Mouse (Mus musculus): ENCODE data around the gene Tubb1. TPM values are rescaled to one million over a fixed set of nuclear protein-coding genes. Genes with fewer than 3 reads are reported as not detected.

Tubb1 gene
- total RNA-seq (2014; rRNA removed) (0.11 and 0.33 TPM in 2 replicates), polyA plus RNA-seq (2015; fragmentation: Nextera tagmentation; extraction: Ambion mirVana) (0.16 and 0.25 TPM in 2 replicates)

- Histone ChIP-seq H3K4me2 (ENCODE audit: low read depth, low read length, poor library complexity, severe bottlenecking) (no peak within 1 kb of the TSS), H3K27me3 (ENCODE audit: insufficient read depth, low read length) (no peaks in the 10 kb centered on the region), H3K9ac (replicated peaks; ENCODE audit: low read length, poor library complexity, severe bottlenecking) (no peak within 1 kb of the TSS), H3K4me3 (ENCODE audit: low read depth, low read length) (no peak within 1 kb of the TSS), H3K27ac (ENCODE audit: low read depth, low read length) (no peak within 1 kb of the TSS), H3K9me3 (ENCODE audit: low read length) (no peaks in the 10 kb centered on the region), H3K36me3 (ENCODE audit: insufficient read depth, low read length) (no peaks in the 10 kb centered on the region), H3K4me1 (ENCODE audit: insufficient read depth, low read length) (no peaks in the 10 kb centered on the region)
- DNase-seq (ENCODE audit: low spot score) (no peak), ATAC-seq (ENCODE audit: low FRiP score) (no peak)
- TF ChIP-seq CTCF (IDR thresholded peaks at IDR 0.05), result no peak
- 78% methylated on average over 4 of the region's 4 CpGs for WGBS
Observed at GRCm38 (mm10) chr2:174450353-174450752, at the start of gene Tubb1. Tubb1 (plus strand) TSS chr2:174450695.

- WGBS, result 63% methylated on average over 2 of the region's 2 CpGs
- DNase-seq (ENCODE audit: low spot score) (no peak), ATAC-seq (ENCODE audit: low FRiP score) (no peak)
- H3K4me2 ChIP-seq (ENCODE audit: low read depth, low read length, poor library complexity, severe bottlenecking), result no peak overlapping the region
- H3K9ac ChIP-seq (replicated peaks; ENCODE audit: low read length, poor library complexity, severe bottlenecking), result no peak overlapping the region
- no peak overlapping the region for H3K27ac ChIP-seq (ENCODE audit: low read depth, low read length)
- H3K4me3 ChIP-seq (ENCODE audit: low read depth, low read length), result no peak overlapping the region
- no peaks in the 10 kb centered on the region for H3K4me1 ChIP-seq (ENCODE audit: insufficient read depth, low read length)
- H3K9me3 ChIP-seq (ENCODE audit: low read length), result no peaks in the 10 kb centered on the region
- no peak for TF ChIP-seq CTCF (IDR thresholded peaks at IDR 0.05)
- H3K27me3 ChIP-seq (ENCODE audit: insufficient read depth, low read length), result no peaks in the 10 kb centered on the region
- no peaks in the 10 kb centered on the region for H3K36me3 ChIP-seq (ENCODE audit: insufficient read depth, low read length)
Observed at GRCm38 (mm10) chr2:174410222-174410621, 40.3 kb upstream of the Tubb1 start.

- ATAC-seq (ENCODE audit: low FRiP score) (no peak), DNase-seq (ENCODE audit: low spot score) (no peak)
- Histone ChIP-seq H3K27ac (ENCODE audit: low read depth, low read length) (no peak overlapping the region), H3K4me2 (ENCODE audit: low read depth, low read length, poor library complexity, severe bottlenecking) (no peak overlapping the region), H3K4me1 (ENCODE audit: insufficient read depth, low read length) (peaks cover 8% of the 10 kb centered on the region; the same call in 1 of the 2 replicates), H3K9me3 (ENCODE audit: low read length) (no peaks in the 10 kb centered on the region), H3K36me3 (ENCODE audit: insufficient read depth, low read length) (no peaks in the 10 kb centered on the region), H3K27me3 (ENCODE audit: insufficient read depth, low read length) (no peaks in the 10 kb centered on the region), H3K9ac (replicated peaks; ENCODE audit: low read length, poor library complexity, severe bottlenecking) (no peak overlapping the region), H3K4me3 (ENCODE audit: low read depth, low read length) (no peak overlapping the region)
- no peak for TF ChIP-seq CTCF (IDR thresholded peaks at IDR 0.05)
- 87% methylated on average over 7 of the region's 7 CpGs for WGBS
Observed at GRCm38 (mm10) chr2:174413127-174413526, 37.4 kb upstream of the Tubb1 start.

DNA sequence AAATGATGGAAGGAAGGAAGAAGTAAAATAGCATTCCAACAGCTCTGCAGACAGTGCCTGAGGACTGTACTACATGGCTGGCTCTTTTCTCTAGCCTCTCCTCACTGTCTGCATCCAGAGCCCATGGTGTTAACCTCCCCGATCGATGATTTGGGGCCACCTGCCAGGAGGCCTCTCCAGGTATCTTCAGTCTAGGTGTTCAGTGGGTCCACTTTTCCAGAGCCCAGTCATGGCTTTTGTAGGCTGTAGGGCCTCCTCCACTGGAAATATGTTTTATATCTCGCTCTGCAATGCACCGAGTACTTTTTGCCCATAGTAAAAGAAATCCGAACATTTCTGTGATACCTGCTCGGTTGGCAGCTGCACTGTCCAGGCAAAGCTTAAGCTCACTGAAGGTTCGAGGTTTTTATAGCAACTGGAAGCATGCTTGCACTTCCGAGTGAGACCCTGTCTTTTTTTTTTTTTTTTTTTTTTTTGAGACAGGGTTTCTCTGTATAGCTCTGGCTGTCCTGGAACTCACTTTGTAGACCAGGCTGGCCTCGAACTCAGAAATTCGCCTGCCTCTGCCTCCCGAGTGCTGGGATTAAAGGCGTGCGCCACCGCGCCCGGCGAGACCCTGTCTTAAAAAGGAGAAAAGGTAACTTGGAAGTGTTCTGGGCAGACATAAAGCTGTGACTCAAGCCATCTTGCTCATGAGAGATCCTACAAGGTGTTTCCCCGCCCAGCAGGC, 35.3 kb upstream of the Tubb1 start:
- Histone ChIP-seq H3K9ac (replicated peaks; ENCODE audit: low read length, poor library complexity, severe bottlenecking) (no peak overlapping the region), H3K36me3 (ENCODE audit: insufficient read depth, low read length) (no peaks in the 10 kb centered on the region), H3K4me3 (ENCODE audit: low read depth, low read length) (peak overlapping the region; percentile 53), H3K9me3 (ENCODE audit: low read length) (no peaks in the 10 kb centered on the region), H3K4me1 (ENCODE audit: insufficient read depth, low read length) (peaks cover 8% of the 10 kb centered on the region; the same call in 1 of the 2 replicates), H3K27me3 (ENCODE audit: insufficient read depth, low read length) (no peaks in the 10 kb centered on the region), H3K4me2 (ENCODE audit: low read depth, low read length, poor library complexity, severe bottlenecking) (peak overlapping the region; percentile 91), H3K27ac (ENCODE audit: low read depth, low read length) (no peak overlapping the region; the same call in 1 of the 2 replicates)
- ATAC-seq (ENCODE audit: low FRiP score) (peak; percentile 32; the same call in 1 of the 2 replicates), DNase-seq (ENCODE audit: low spot score) (no peak)
- TF ChIP-seq CTCF (IDR thresholded peaks at IDR 0.05), result no peak
- WGBS, result 45% methylated on average over 18 of the region's 18 CpGs

DNA sequence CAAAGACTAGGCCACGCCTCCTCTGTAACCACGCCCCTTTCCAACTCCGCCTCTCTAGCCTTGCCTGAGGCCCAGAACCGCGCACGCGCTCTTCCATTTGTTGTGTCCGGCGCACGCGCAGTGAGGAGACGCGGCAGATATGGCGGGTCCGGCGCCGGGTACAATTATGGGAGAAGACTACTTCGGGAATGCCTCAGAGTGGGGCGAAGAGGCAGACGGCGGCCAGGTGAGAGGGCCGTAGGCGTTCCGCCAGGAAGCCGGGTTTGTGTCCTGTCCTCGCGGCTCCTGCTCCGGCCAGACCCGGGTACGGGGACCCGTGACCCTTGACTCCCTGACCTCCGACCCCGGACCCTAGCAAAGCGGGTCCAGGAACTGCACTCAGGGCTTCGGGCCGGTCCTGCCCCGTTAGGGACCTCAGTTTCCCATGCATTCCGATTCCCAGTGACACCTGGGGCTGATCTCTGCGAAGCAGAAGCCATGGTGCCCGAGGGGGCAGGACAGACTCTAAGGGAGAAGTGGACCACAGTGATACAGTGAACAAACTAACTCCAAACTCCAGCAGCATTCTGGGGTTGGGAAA, 34.7 kb upstream of the Tubb1 start, which contains the start of gene Nelfcd:
Gene Nelfcd (plus strand): TSS at position 74 of the 580 bp plus-strand sequence.
- no peak for TF ChIP-seq CTCF (IDR thresholded peaks at IDR 0.05)
- Histone ChIP-seq H3K4me2 (ENCODE audit: low read depth, low read length, poor library complexity, severe bottlenecking) (peak within 1 kb of the TSS; percentile 91), H3K27me3 (ENCODE audit: insufficient read depth, low read length) (no peaks in the 10 kb centered on the region), H3K9me3 (ENCODE audit: low read length) (no peaks in the 10 kb centered on the region), H3K9ac (replicated peaks; ENCODE audit: low read length, poor library complexity, severe bottlenecking) (peak within 1 kb of the TSS; percentile 54), H3K4me3 (ENCODE audit: low read depth, low read length) (peak within 1 kb of the TSS; percentile 53), H3K4me1 (ENCODE audit: insufficient read depth, low read length) (peaks cover 8% of the 10 kb centered on the region; the same call in 1 of the 2 replicates), H3K36me3 (ENCODE audit: insufficient read depth, low read length) (no peaks in the 10 kb centered on the region), H3K27ac (ENCODE audit: low read depth, low read length) (no peak within 1 kb of the TSS; the same call in 1 of the 2 replicates)
- under 1% methylated on average over 40 of the region's 40 CpGs for WGBS
- DNase-seq (ENCODE audit: low spot score), result peak; percentile 97
- ATAC-seq (ENCODE audit: low FRiP score), result peak; percentile 94

GRCm38 (mm10) chr2:174421107-174421506, 29.4 kb upstream of the Tubb1 start:
- TF ChIP-seq CTCF (IDR thresholded peaks at IDR 0.05), result no peak
- 93% methylated on average over 6 of the region's 6 CpGs for WGBS
- Histone ChIP-seq H3K9ac (replicated peaks; ENCODE audit: low read length, poor library complexity, severe bottlenecking) (no peak overlapping the region), H3K36me3 (ENCODE audit: insufficient read depth, low read length) (peaks cover 37% of the 10 kb centered on the region), H3K4me2 (ENCODE audit: low read depth, low read length, poor library complexity, severe bottlenecking) (no peak overlapping the region), H3K4me3 (ENCODE audit: low read depth, low read length) (no peak overlapping the region), H3K4me1 (ENCODE audit: insufficient read depth, low read length) (peaks cover 7% of the 10 kb centered on the region; the same call in 1 of the 2 replicates), H3K9me3 (ENCODE audit: low read length) (no peaks in the 10 kb centered on the region), H3K27ac (ENCODE audit: low read depth, low read length) (no peak overlapping the region), H3K27me3 (ENCODE audit: insufficient read depth, low read length) (no peaks in the 10 kb centered on the region)
- DNase-seq (ENCODE audit: low spot score), result no peak
- ATAC-seq (ENCODE audit: low FRiP score), result no peak
